In genomic region chrX:106017102-106017501, GRCm38 (mm10) we compare ENCODE assay signal across 8 mouse cellular contexts. TPM values are rescaled to one million over a fixed set of nuclear protein-coding genes. Genes with fewer than 3 reads are reported as not detected.
DNase-seq lines count a peak whose midpoint lies in the region; ATAC-seq and TF ChIP-seq lines count a peak whose summit lies in the region.

No protein-coding gene starts in this region.

- 0 out of 2 replicates have a peak overlapping the region, but pooled peaks have one; percentile 16 for H3K4me2 ChIP-seq in intestine, embryonic 16.5 days (ENCODE audit: low read depth, low read length)

- no peak for DNase-seq in cerebellum, adult 2 months
- DNase-seq in cerebellum, postnatal 14 days: no peak
- no peak for DNase-seq in liver, adult 2 months (ENCODE audit: extremely low read depth, low read depth, low spot score)
- no peak for DNase-seq in liver
- no peak for DNase-seq in cerebellum, postnatal 4 days (ENCODE audit: low spot score in 2 of 2)

- H3K9me3 ChIP-seq in intestine, embryonic 16.5 days (ENCODE audit: control insufficient read depth, low read length): no peaks in the 10 kb centered on the region

- H3K36me3 ChIP-seq in liver, adult 2 months (ENCODE audit: control insufficient read depth, insufficient read depth, low read length): peaks cover 21% of the 10 kb centered on the region
- no peaks in the 10 kb centered on the region for H3K36me3 ChIP-seq in intestine, embryonic 16.5 days (ENCODE audit: control insufficient read depth, insufficient read depth, low read length)
- peaks cover 17% of the 10 kb centered on the region for H3K36me3 ChIP-seq in small intestine, adult 2 months (ENCODE audit: control insufficient read depth, insufficient read depth, low read length)

- no peaks in the 10 kb centered on the region for H3K27me3 ChIP-seq in cerebellum, adult 2 months (ENCODE audit: control insufficient read depth, insufficient read depth, low read length)
- no peaks in the 10 kb centered on the region for H3K27me3 ChIP-seq in liver, adult 2 months (ENCODE audit: control insufficient read depth, insufficient read depth, low read length)
- no peaks in the 10 kb centered on the region for H3K27me3 ChIP-seq in intestine, embryonic 16.5 days (replicated peaks; ENCODE audit: control insufficient read depth, insufficient read depth, low read length)
- H3K27me3 ChIP-seq in small intestine, adult 2 months (ENCODE audit: control insufficient read depth, insufficient read depth, low read length): no peaks in the 10 kb centered on the region

- peak overlapping the region; percentile 34 for H3K4me3 ChIP-seq in cerebellum, adult 2 months (replicated peaks; ENCODE audit: insufficient read depth, low read depth, low read length)
- no peak overlapping the region for H3K4me3 ChIP-seq in liver, adult 2 months (ENCODE audit: insufficient read depth, low read depth, low read length)
- 0 out of 2 replicates have a peak overlapping the region, but pooled peaks have one; percentile 2 for H3K4me3 ChIP-seq in intestine, embryonic 16.5 days (ENCODE audit: low read length)
- peak overlapping the region; percentile 28; the same call in 1 of the 2 replicates for H3K4me3 ChIP-seq in small intestine, adult 2 months (ENCODE audit: low read depth, low read length)

- 81% methylated on average over 3 of the region's 3 CpGs for WGBS in cerebellum, adult 2 months
- WGBS in liver, adult 2 months: 20% methylated on average over 3 of the region's 3 CpGs
- 77% methylated on average over 3 of the region's 3 CpGs for WGBS in intestine, embryonic 16.5 days
- WGBS in small intestine, adult 2 months: 43% methylated on average over 3 of the region's 3 CpGs

- no peak for TF ChIP-seq CTCF in cerebellum, adult 2 months (IDR thresholded peaks at IDR 0.05; ENCODE audit: borderline replicate concordance, insufficient read depth, low read depth, low read length)
- TF ChIP-seq CTCF in liver, adult 2 months (IDR thresholded peaks at IDR 0.05; ENCODE audit: low read depth, low read length): no peak
- no peak for TF ChIP-seq CTCF in small intestine, adult 2 months (IDR thresholded peaks at IDR 0.05; ENCODE audit: extremely low read depth, insufficient read length, insufficient replicate concordance, low read depth, low read length)

- H3K9ac ChIP-seq in liver, adult 2 months (ENCODE audit: low read depth, low read length): peak overlapping the region; percentile 17; the same call in 1 of the 2 replicates
- H3K9ac ChIP-seq in intestine, embryonic 16.5 days (ENCODE audit: low read depth, low read length): no peak overlapping the region

- H3K27ac ChIP-seq in cerebellum, adult 2 months (ENCODE audit: insufficient read depth, low read length): no peak overlapping the region
- H3K27ac ChIP-seq in liver, adult 2 months (replicated peaks; ENCODE audit: insufficient read depth, low read depth, low read length): no peak overlapping the region; the same call in 1 of the 2 replicates
- no peak overlapping the region for H3K27ac ChIP-seq in intestine, embryonic 16.5 days (ENCODE audit: low read length)
- no peak overlapping the region for H3K27ac ChIP-seq in small intestine, adult 2 months (ENCODE audit: insufficient read depth, low read depth, low read length)

- peak; percentile 58 for ATAC-seq in intestine, embryonic 16.5 days
- no peak for ATAC-seq in granulocyte monocyte progenitor cell, adult 5-6 weeks (replicated peaks; ENCODE audit: poor library complexity, severe bottlenecking)

- peaks cover 4% of the 10 kb centered on the region; the same call in 1 of the 2 replicates for H3K79me2 ChIP-seq in liver, adult 2 months (ENCODE audit: control insufficient read depth, insufficient read depth, low read length)

- H3K4me1 ChIP-seq in cerebellum, adult 2 months (ENCODE audit: control insufficient read depth, insufficient read depth, low read length): 0 out of 2 replicates have a peak, but pooled peaks cover 2% of the 10 kb centered on the region
- H3K4me1 ChIP-seq in liver, adult 2 months (ENCODE audit: control insufficient read depth, insufficient read depth, low read length): peaks cover 2% of the 10 kb centered on the region; the same call in 1 of the 2 replicates
- no peaks in the 10 kb centered on the region for H3K4me1 ChIP-seq in intestine, embryonic 16.5 days (ENCODE audit: control insufficient read depth, insufficient read depth, low read length)
- no peaks in the 10 kb centered on the region for H3K4me1 ChIP-seq in small intestine, adult 2 months (ENCODE audit: control insufficient read depth, insufficient read depth, insufficient read length, low read length)

- no peak for TF ChIP-seq POLR2A in cerebellum, adult 2 months (IDR thresholded peaks at IDR 0.05; ENCODE audit: borderline replicate concordance, insufficient read depth, low read length)
- no peak for TF ChIP-seq POLR2A in liver, adult 2 months (IDR thresholded peaks at IDR 0.05; ENCODE audit: extremely low read depth, insufficient read depth, low read length)
- TF ChIP-seq POLR2A in small intestine, adult 2 months (IDR thresholded peaks at IDR 0.05; ENCODE audit: low read depth, low read length): no peak

RNA-seq across cellular contexts. Expression of gene Cox7b, which starts 1.6 kb away (rescaled TPM):
- polyA plus RNA-seq in cerebellum, adult 2 months (2012; rRNA removed): 473 and 495 TPM in 2 replicates
- 366 and 416 TPM in 2 replicates for total RNA-seq in liver, adult 2 months (2014; rRNA removed)
- 134 and 154 TPM in 2 replicates for polyA plus RNA-seq in liver, adult 2 months (2012; rRNA removed)
- 547 and 584 TPM in 2 replicates for polyA plus RNA-seq in intestine, embryonic 16.5 days (2015; fragmentation: Nextera tagmentation; extraction: Ambion mirVana)
- 299 and 339 TPM in 2 replicates for polyA plus RNA-seq in small intestine, adult 2 months (2012; rRNA removed)
- total RNA-seq in granulocyte monocyte progenitor cell, adult 5-6 weeks (2014; fragmentation: Nextera tagmentation): 400 and 470 TPM in 2 replicates
- 522 and 568 TPM in 2 replicates for total RNA-seq in granulocyte monocyte progenitor cell, adult 5-6 weeks (2017)

RNA-seq across cellular contexts. Expression of gene Magt1, which starts 5.4 kb away (rescaled TPM):
- 9.0 and 10.2 TPM in 2 replicates for polyA plus RNA-seq in cerebellum, adult 2 months (2012; rRNA removed)
- total RNA-seq in liver, adult 2 months (2014; rRNA removed): 55.3 and 57.7 TPM in 2 replicates
- 8.9 and 9.3 TPM in 2 replicates for polyA plus RNA-seq in liver, adult 2 months (2012; rRNA removed)
- 78.9 and 79.8 TPM in 2 replicates for polyA plus RNA-seq in intestine, embryonic 16.5 days (2015; fragmentation: Nextera tagmentation; extraction: Ambion mirVana)
- polyA plus RNA-seq in small intestine, adult 2 months (2012; rRNA removed): 1.6 and 2.5 TPM in 2 replicates
- total RNA-seq in granulocyte monocyte progenitor cell, adult 5-6 weeks (2014; fragmentation: Nextera tagmentation): 67.4 and 69.3 TPM in 2 replicates
- 107 and 136 TPM in 2 replicates for total RNA-seq in granulocyte monocyte progenitor cell, adult 5-6 weeks (2017)

RNA-seq across cellular contexts. Expression of gene Atp7a, which starts 10.0 kb away (rescaled TPM):
- polyA plus RNA-seq in cerebellum, adult 2 months (2012; rRNA removed): 2.7 and 3.3 TPM in 2 replicates
- total RNA-seq in liver, adult 2 months (2014; rRNA removed): 5.7 and 6.0 TPM in 2 replicates
- polyA plus RNA-seq in liver, adult 2 months (2012; rRNA removed): 0.65 and 0.94 TPM in 2 replicates
- 17.0 and 18.1 TPM in 2 replicates for polyA plus RNA-seq in intestine, embryonic 16.5 days (2015; fragmentation: Nextera tagmentation; extraction: Ambion mirVana)
- polyA plus RNA-seq in small intestine, adult 2 months (2012; rRNA removed): 0.67 and 1.0 TPM in 2 replicates
- 3.0 and 3.1 TPM in 2 replicates for total RNA-seq in granulocyte monocyte progenitor cell, adult 5-6 weeks (2014; fragmentation: Nextera tagmentation)
- 3.1 and 5.9 TPM in 2 replicates for total RNA-seq in granulocyte monocyte progenitor cell, adult 5-6 weeks (2017)
